ENCODE assay signal across 8 mouse cellular contexts in genomic region chr7:44383980-44384715, GRCm38 (mm10). TPM values are rescaled to one million over a fixed set of nuclear protein-coding genes. Genes with fewer than 3 reads are reported as not detected.
A peak's percentile ranks its signal among the peaks of the same experiment; 100 is the strongest.
DNase-seq lines count a peak whose midpoint lies in the region; ATAC-seq and TF ChIP-seq lines count a peak whose summit lies in the region.

Gene Syt3 (plus strand): TSS chr7:44384102.

- ATAC-seq in Patski = peak; percentile 78
- ATAC-seq in hindbrain, embryonic 13.5 days (ENCODE audit: low FRiP score) = peak; percentile 90
- peak; percentile 90 for ATAC-seq in lung, postnatal 0 days

- peak within 1 kb of the TSS; percentile 80 for H3K9ac ChIP-seq in hindbrain, embryonic 13.5 days
- 0 out of 2 replicates have a peak within 1 kb of the TSS, but pooled peaks have one; percentile 13 for H3K9ac ChIP-seq in lung, postnatal 0 days (replicated peaks; ENCODE audit: low read depth)

- peaks cover 32% of the 10 kb centered on the region for H3K4me1 ChIP-seq in hindbrain, embryonic 13.5 days (replicated peaks)
- no peaks in the 10 kb centered on the region; the same call in 1 of the 2 replicates for H3K4me1 ChIP-seq in lung, postnatal 0 days (ENCODE audit: insufficient read depth, low read depth, low read length)

- H3K27ac ChIP-seq in hindbrain, embryonic 13.5 days = peak within 1 kb of the TSS; percentile 85
- H3K27ac ChIP-seq in lung, postnatal 0 days (ENCODE audit: low read length) = no peak within 1 kb of the TSS

- TF ChIP-seq EP300 in lung, postnatal 0 days (IDR thresholded peaks at IDR 0.05) = no peak

- H3K4me3 ChIP-seq in hindbrain, embryonic 13.5 days = peak within 1 kb of the TSS; percentile 55
- H3K4me3 ChIP-seq in lung, postnatal 0 days (ENCODE audit: low read depth, low read length) = peak within 1 kb of the TSS; percentile 36

- in situ Hi-C loops in Patski (cut with MboI; ENCODE audit: low pct_unique_long_range_greater_than_20kb) = loop anchor here (5.0 kb wide), 1 partner anchor 83 kb away; the partner anchor contains the start of genes Aspdh and Josd2

- no peak for DNase-seq in Patski (ENCODE audit: low read depth, low spot score)
- DNase-seq in cerebellum, adult 9-11 months = peak; percentile 92
- peak; percentile 75 to 77 for DNase-seq in frontal cortex, postnatal 10 days (ENCODE audit: low spot score in 2 of 2)
- DNase-seq in layer of hippocampus, postnatal 14 days (ENCODE audit: low spot score in 2 of 2) = peak; percentile 80 to 84
- peak; percentile 62 for DNase-seq in lung, postnatal 0 days (ENCODE audit: low spot score)
- DNase-seq in retina, adult 2 months (ENCODE audit: low read depth, low spot score) = peak; percentile 64
- DNase-seq in urinary bladder, postnatal 36 days (ENCODE audit: low spot score in 2 of 2) = peak; percentile 61 to 65

- no peaks in the 10 kb centered on the region for H3K9me3 ChIP-seq in hindbrain, embryonic 13.5 days
- H3K9me3 ChIP-seq in lung, postnatal 0 days (ENCODE audit: low read length) = no peaks in the 10 kb centered on the region

- POLR2A ChIA-PET in Patski (lab: Charles Lee) = no interaction called here

- H3K36me3 ChIP-seq in hindbrain, embryonic 13.5 days = no peaks in the 10 kb centered on the region
- no peaks in the 10 kb centered on the region for H3K36me3 ChIP-seq in lung, postnatal 0 days (ENCODE audit: insufficient read depth, low read length)

- TF ChIP-seq CTCF in Patski (IDR thresholded peaks at IDR 0.05) = no peak
- no peak for TF ChIP-seq CTCF in lung, postnatal 0 days (IDR thresholded peaks at IDR 0.05)

- WGBS in hindbrain, embryonic 13.5 days = under 1% methylated on average over 24 of the region's 33 CpGs
- WGBS in lung, postnatal 0 days = 1% methylated on average over 25 of the region's 33 CpGs

- H3K4me2 ChIP-seq in hindbrain, embryonic 13.5 days = peak within 1 kb of the TSS; percentile 87
- H3K4me2 ChIP-seq in lung, postnatal 0 days (replicated peaks; ENCODE audit: low read depth, low read length) = peak within 1 kb of the TSS; percentile 75

- peaks cover 22% of the 10 kb centered on the region for H3K27me3 ChIP-seq in Patski
- peaks cover 26% of the 10 kb centered on the region for H3K27me3 ChIP-seq in hindbrain, embryonic 13.5 days
- no peaks in the 10 kb centered on the region; the same call in 1 of the 2 replicates for H3K27me3 ChIP-seq in lung, postnatal 0 days (replicated peaks; ENCODE audit: insufficient read depth, low read length)

- CTCF ChIA-PET in Patski (lab: Charles Lee) = interaction anchor here (0.8 to 1.7 kb wide), 2 partner anchors 14 to 16 kb away, joined by 3 to 4 read pairs; no protein-coding TSS in a partner anchor

RNA-seq across cellular contexts. Expression of gene Syt3, which starts in this region (rescaled TPM):
- polyA plus RNA-seq in Patski (2021) = 6.4 TPM
- 26.1 and 27.7 TPM in 2 replicates for polyA plus RNA-seq in hindbrain, embryonic 13.5 days (2015; fragmentation: Nextera tagmentation; extraction: Ambion mirVana)
- 10 to 100 TPM; 95.5 to 98.4 TPM for total RNA-seq in layer of hippocampus, postnatal 14 days (2021)
- polyA plus RNA-seq in lung, postnatal 0 days (2015; fragmentation: Nextera tagmentation; extraction: Ambion mirVana) = 0.85 and 1.4 TPM in 2 replicates
